In the genomic region with DNA sequence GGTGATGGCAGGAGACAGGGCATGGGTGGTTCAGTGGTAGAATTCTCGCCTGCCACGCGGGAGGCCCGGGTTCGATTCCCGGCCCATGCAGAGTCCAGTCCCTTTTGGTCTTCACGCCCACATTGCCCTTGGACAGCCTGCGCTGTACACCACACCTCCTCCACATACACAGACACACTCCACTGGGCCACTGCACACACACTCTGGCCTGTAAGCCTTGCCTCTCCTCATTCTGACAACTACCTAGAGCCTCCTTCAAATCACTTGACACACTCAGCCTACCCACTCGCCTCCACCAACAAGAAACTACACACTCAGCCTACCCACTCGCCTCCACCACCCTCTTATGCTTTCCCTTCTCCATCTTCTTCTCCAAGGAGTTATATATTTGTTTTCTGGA, we compare ENCODE assay signal across 9 mouse cellular contexts. TPM values are rescaled to one million over a fixed set of nuclear protein-coding genes. Genes with fewer than 3 reads are reported as not detected.
DNase-seq lines count a peak whose midpoint lies in the region; ATAC-seq and TF ChIP-seq lines count a peak whose summit lies in the region.
"Not testable (repeated sequence)": the region's sequence is repeated elsewhere in the genome, so short reads cannot be mapped to it uniquely, and the experiment has no call there.
"Had no signal": no experiment of that assay in that cellular context is flagged by ENCODE, and none has a peak within 500 bp of the region (broad histone marks: within the 10 kb centered on the region; RNA-seq: fewer than 3 reads in every experiment).

No protein-coding gene starts in this region.

- WGBS in forebrain, embryonic 16.5 days: 23% methylated on average over 4 of the region's 10 CpGs
- 29% methylated on average over 4 of the region's 10 CpGs for WGBS in hindbrain, embryonic 16.5 days
- WGBS in limb, embryonic 14.5 days: 20% methylated on average over 4 of the region's 10 CpGs
- WGBS in neural tube, embryonic 15.5 days: 19% methylated on average over 4 of the region's 10 CpGs

- peak; percentile 88 for DNase-seq in MEL-GATA-1-ER (ENCODE audit: extremely low read depth, low read depth)
- DNase-seq in embryo, embryonic 10 days (ENCODE audit: low spot score): peak; percentile 82
- DNase-seq in limb, embryonic 14.5 days (ENCODE audit: low spot score): not testable (repeated sequence)
- DNase-seq in lung, postnatal 36 days: peak; percentile 33
- peak; percentile 23 for DNase-seq in urinary bladder, postnatal 25 days (ENCODE audit: low spot score)

- H3K9ac ChIP-seq in forebrain, embryonic 16.5 days (replicated peaks; ENCODE audit: low read depth, low read length); hindbrain, embryonic 16.5 days (ENCODE audit: low read depth, low read length); limb, embryonic 14.5 days (ENCODE audit: low read depth, low read length, severe bottlenecking); neural tube, embryonic 15.5 days (replicated peaks): not testable (repeated sequence)

- H3K4me2 ChIP-seq in forebrain, embryonic 16.5 days (ENCODE audit: low read length); hindbrain, embryonic 16.5 days (ENCODE audit: low read length); limb, embryonic 14.5 days (replicated peaks; ENCODE audit: low read depth, low read length, severe bottlenecking); neural tube, embryonic 15.5 days: not testable (repeated sequence)

- peaks cover 15% of the 10 kb centered on the region for H3K27me3 ChIP-seq in forebrain, embryonic 16.5 days (replicated peaks; ENCODE audit: control insufficient read depth, insufficient read depth, low read length)
- H3K27me3 ChIP-seq in hindbrain, embryonic 16.5 days (replicated peaks; ENCODE audit: control insufficient read depth, insufficient read depth, low read length): peaks cover 15% of the 10 kb centered on the region
- H3K27me3 ChIP-seq in limb, embryonic 14.5 days (ENCODE audit: control insufficient read depth, insufficient read depth, low read length): peaks cover 29% of the 10 kb centered on the region
- H3K27me3 ChIP-seq in neural tube, embryonic 15.5 days (replicated peaks): peaks cover 30% of the 10 kb centered on the region

- not testable (repeated sequence) for H3K4me3 ChIP-seq in forebrain, embryonic 16.5 days (replicated peaks; ENCODE audit: low read length); hindbrain, embryonic 16.5 days (ENCODE audit: low read length); limb, embryonic 14.5 days (replicated peaks; ENCODE audit: low read length); neural tube, embryonic 15.5 days (replicated peaks)

- not testable (repeated sequence) for H3K36me3 ChIP-seq in forebrain, embryonic 16.5 days (ENCODE audit: control insufficient read depth, insufficient read depth); hindbrain, embryonic 16.5 days (ENCODE audit: control insufficient read depth, insufficient read depth, low read length); limb, embryonic 14.5 days (ENCODE audit: control insufficient read depth, insufficient read depth, low read length); neural tube, embryonic 15.5 days

- not testable (repeated sequence) for TF ChIP-seq POLR2A in limb, embryonic 14.5 days (IDR thresholded peaks at IDR 0.05; ENCODE audit: borderline replicate concordance, extremely low read depth, insufficient read depth, insufficient read length)

- not testable (repeated sequence) for H3K27ac ChIP-seq in forebrain, embryonic 16.5 days (ENCODE audit: low read length); hindbrain, embryonic 16.5 days (ENCODE audit: low read depth, low read length); limb, embryonic 14.5 days (replicated peaks; ENCODE audit: low read depth, low read length); neural tube, embryonic 15.5 days (replicated peaks)

- H3K4me1 ChIP-seq in forebrain, embryonic 16.5 days (replicated peaks; ENCODE audit: control insufficient read depth, insufficient read depth, low read length); hindbrain, embryonic 16.5 days (ENCODE audit: control insufficient read depth, insufficient read depth, low read depth, low read length); limb, embryonic 14.5 days (ENCODE audit: control insufficient read depth, insufficient read depth, low read length); neural tube, embryonic 15.5 days: not testable (repeated sequence)

- peak; percentile 8 for ATAC-seq in forebrain, embryonic 16.5 days
- peak; percentile 27 for ATAC-seq in hindbrain, embryonic 16.5 days
- peak; percentile 15; the same call in 1 of the 2 replicates for ATAC-seq in limb, embryonic 14.5 days (ENCODE audit: low FRiP score, low read depth)
- ATAC-seq in neural tube, embryonic 15.5 days (ENCODE audit: low FRiP score): peak; percentile 15; the same call in 1 of the 2 replicates

- not testable (repeated sequence) for H3K9me3 ChIP-seq in forebrain, embryonic 16.5 days (ENCODE audit: control insufficient read depth, low read length); hindbrain, embryonic 16.5 days (ENCODE audit: control insufficient read depth, low read length); limb, embryonic 14.5 days (ENCODE audit: control insufficient read depth, low read length); neural tube, embryonic 15.5 days (replicated peaks)

RNA-seq across cellular contexts. Expression of gene Fcgr3, which starts 9.5 kb away (rescaled TPM):
- polyA plus RNA-seq in forebrain, embryonic 16.5 days (2015; fragmentation: Nextera tagmentation; extraction: Ambion mirVana): 6.7 and 7.6 TPM in 2 replicates
- polyA plus RNA-seq in hindbrain, embryonic 16.5 days (2015; fragmentation: Nextera tagmentation; extraction: Ambion mirVana): 9.8 and 11.5 TPM in 2 replicates
- polyA plus RNA-seq in limb, embryonic 14.5 days (2012; rRNA removed): 12.8 and 13.7 TPM in 2 replicates
- 17.6 and 19.7 TPM in 2 replicates for polyA plus RNA-seq in limb, embryonic 14.5 days (2014; fragmentation: Nextera tagmentation; extraction: Ambion mirVana)
- 11.5 and 11.8 TPM in 2 replicates for polyA plus RNA-seq in neural tube, embryonic 15.5 days (2015; fragmentation: Nextera tagmentation; extraction: Ambion mirVana)

RNA-seq across cellular contexts. Expression of gene Cfap126, which starts 39.4 kb away (rescaled TPM):
- polyA plus RNA-seq in forebrain, embryonic 16.5 days (2015; fragmentation: Nextera tagmentation; extraction: Ambion mirVana): 5.3 and 6.4 TPM in 2 replicates
- 11.6 and 11.8 TPM in 2 replicates for polyA plus RNA-seq in hindbrain, embryonic 16.5 days (2015; fragmentation: Nextera tagmentation; extraction: Ambion mirVana)
- polyA plus RNA-seq in limb, embryonic 14.5 days (2012; rRNA removed): 2.1 and 2.7 TPM in 2 replicates
- polyA plus RNA-seq in limb, embryonic 14.5 days (2014; fragmentation: Nextera tagmentation; extraction: Ambion mirVana): 1.1 and 1.3 TPM in 2 replicates
- 4.4 and 6.3 TPM in 2 replicates for polyA plus RNA-seq in neural tube, embryonic 15.5 days (2015; fragmentation: Nextera tagmentation; extraction: Ambion mirVana)

RNA-seq across cellular contexts. Expression of gene Fcgr4, which starts 55.6 kb away (rescaled TPM):
- polyA plus RNA-seq in forebrain, embryonic 16.5 days (2015; fragmentation: Nextera tagmentation; extraction: Ambion mirVana): 0.22 and 0.32 TPM in 2 replicates
- polyA plus RNA-seq in hindbrain, embryonic 16.5 days (2015; fragmentation: Nextera tagmentation; extraction: Ambion mirVana): 0.20 and 0.40 TPM in 2 replicates
- 0.75 and 1.2 TPM in 2 replicates for polyA plus RNA-seq in limb, embryonic 14.5 days (2012; rRNA removed)
- 0.59 and 0.79 TPM in 2 replicates for polyA plus RNA-seq in limb, embryonic 14.5 days (2014; fragmentation: Nextera tagmentation; extraction: Ambion mirVana)
- 0.40 and 0.95 TPM in 2 replicates for polyA plus RNA-seq in neural tube, embryonic 15.5 days (2015; fragmentation: Nextera tagmentation; extraction: Ambion mirVana)
- polyA plus RNA-seq: inflammation-experienced regulatory T-cells, adult 6 months had no signal
